Mouse (Mus musculus) heart, adult 2 months (tissue): ENCODE data around the gene Sarm1. TPM values are rescaled to one million over a fixed set of nuclear protein-coding genes. Genes with fewer than 3 reads are reported as not detected.

Experiments
- DNase-seq, 2 experiments: peaks; one replicate each; pipeline ENCODE4 v3.0.0; 2021
- H3K27ac ChIP-seq: fragments of 200-600 bp; 2 replicates; pipeline ENCODE4 v1.8.1; 2022
- H3K27me3 ChIP-seq: fragments of 200-500 bp; 2 replicates; pipeline ENCODE4 v1.6.1; 2012; ENCODE audit warnings: mild to moderate bottlenecking, low read length, inconsistent platforms, mixed read lengths; ENCODE audit not compliant: control insufficient read depth, insufficient read depth
- H3K36me3 ChIP-seq: fragments of 200-500 bp; 2 replicates; pipeline ENCODE4 v1.6.1; 2012; ENCODE audit warnings: low read length, inconsistent platforms; ENCODE audit not compliant: control insufficient read depth, insufficient read depth
- H3K4me1 ChIP-seq: fragments of 200-500 bp; 2 replicates; pipeline ENCODE4 v1.6.1; 2011; ENCODE audit warnings: low read length; ENCODE audit not compliant: control insufficient read depth, insufficient read depth
- H3K4me3 ChIP-seq: fragments of 200-600 bp; 2 replicates; pipeline ENCODE4 v1.8.1; 2022
- H3K79me2 ChIP-seq: fragments of 200-500 bp; replicated peaks from 2 replicates; pipeline ENCODE4 v1.6.1; 2012; ENCODE audit warnings: mild to moderate bottlenecking, inconsistent platforms, low read length, moderate library complexity, mixed read lengths; ENCODE audit not compliant: control insufficient read depth, insufficient read depth
- H3K9ac ChIP-seq: fragments of 200-500 bp; 2 replicates; pipeline ENCODE4 v1.6.1; 2012; ENCODE audit warnings: low read depth, mild to moderate bottlenecking, control low read depth, inconsistent platforms, low read length, mixed read lengths
- CTCF ChIP-seq: fragments of 200-600 bp; IDR thresholded peaks from 2 replicates; pipeline ENCODE4 v1.8.1; 2022; ENCODE audit warnings: antibody characterized with exemption, mild to moderate bottlenecking, moderate library complexity
- EP300 ChIP-seq: fragments of 200-500 bp; IDR thresholded peaks from 2 replicates; pipeline ENCODE4 v1.6.1; 2011; ENCODE audit warnings: low read depth, low read length, control low read depth; ENCODE audit not compliant: insufficient read depth
- POLR2A ChIP-seq: fragments of 200-500 bp; IDR thresholded peaks from 2 replicates; pipeline ENCODE4 v1.6.1; 2011; ENCODE audit warnings: mild to moderate bottlenecking, low read depth, low read length, control low read depth; ENCODE audit not compliant: insufficient read depth
- WGBS: fragments of 180-500 bp; shearing (Covaris S2); methylation state at CpG from one replicate; pipeline ENCODE4 v1.1.7; 2018; 5-methylcytosine and 5-hydroxymethylcytosine counted together
- intact Hi-C: fragments of 180-260 bp; cut with DNase I; formaldehyde crosslinking; loops from one replicate; pipeline ENCODE4 v1.15.1; 2025
- polyA plus RNA-seq: library from polyadenylated mRNA; depleted of rRNA; stranded (reverse); fragments of >200 nt; gene quantifications from 2 replicates; pipeline ENCODE4 v1.2.3, GENCODE M21; 2012
- total RNA-seq, 2 experiments: library from RNA; stranded (reverse); gene quantifications; 2 replicates each; pipeline ENCODE4 v1.2.3; 2021

Gene Sarm1
- total and polyA plus RNA-seq, 3 experiments = 0.23 to 0.52 (median 0.45) TPM

GRCm38 (mm10) chr11:78495904-78496303 lies 1.6 kb downstream of the Sarm1 start:
- Histone ChIP-seq H3K4me1 (no peaks in the 10 kb centered on the region), H3K9ac (no peak overlapping the region), H3K27me3 (peaks cover 9% of the 10 kb centered on the region), H3K36me3 (no peaks in the 10 kb centered on the region), H3K4me3 (no peak overlapping the region), H3K79me2 (no peaks in the 10 kb centered on the region), H3K27ac (no peak overlapping the region)
- 6% methylated on average over 6 of the region's 6 CpGs for WGBS
- no peak for DNase-seq
- intact Hi-C loops = no loop called here
- TF ChIP-seq CTCF = no peak
- TF ChIP-seq POLR2A = no peak
- no peak for TF ChIP-seq EP300

- WGBS = 10% methylated on average over 48 of the region's 48 CpGs
- peaks cover 10% of the 10 kb centered on the region for H3K27me3 ChIP-seq
- intact Hi-C loops = no loop called here
- no peaks in the 10 kb centered on the region for H3K36me3 ChIP-seq
- no peak overlapping the region for H3K4me3 ChIP-seq
- TF ChIP-seq EP300 = no peak
- TF ChIP-seq POLR2A = no peak
- peak; percentile 16; the same call in 1 of the 2 replicates for TF ChIP-seq CTCF
- no peak overlapping the region for H3K9ac ChIP-seq
- no peak overlapping the region for H3K27ac ChIP-seq
- no peaks in the 10 kb centered on the region for H3K79me2 ChIP-seq
- no peaks in the 10 kb centered on the region for H3K4me1 ChIP-seq
- no peak for DNase-seq
Observed at GRCm38 (mm10) chr11:78490781-78491241, 6.7 kb downstream of the Sarm1 start.

- Histone ChIP-seq H3K4me1 (no peaks in the 10 kb centered on the region), H3K9ac (no peak overlapping the region), H3K79me2 (no peaks in the 10 kb centered on the region), H3K4me3 (no peak overlapping the region), H3K36me3 (no peaks in the 10 kb centered on the region), H3K27me3 (peaks cover 9% of the 10 kb centered on the region), H3K27ac (no peak overlapping the region)
- TF ChIP-seq POLR2A (no peak), EP300 (peak; percentile 72; the same call in 1 of the 2 replicates), CTCF (peak; percentile 87)
- DNase-seq = peak; percentile 61 to 78
- intact Hi-C loops = no loop called here
- WGBS = 4% methylated on average over 8 of the region's 8 CpGs
Observed at GRCm38 (mm10) chr11:78488168-78488567, 9.4 kb downstream of the Sarm1 start.

- 51% methylated on average over 7 of the region's 7 CpGs for WGBS
- Histone ChIP-seq H3K27me3 (peaks cover 4% of the 10 kb centered on the region), H3K9ac (no peak overlapping the region), H3K79me2 (no peaks in the 10 kb centered on the region), H3K4me3 (no peak overlapping the region), H3K27ac (no peak overlapping the region), H3K36me3 (no peaks in the 10 kb centered on the region), H3K4me1 (no peaks in the 10 kb centered on the region)
- no peak for DNase-seq
- intact Hi-C loops = no loop called here
- TF ChIP-seq EP300 = no peak
- no peak for TF ChIP-seq POLR2A
- no peak for TF ChIP-seq CTCF
Observed at GRCm38 (mm10) chr11:78483639-78484038, 13.9 kb downstream of the Sarm1 start.

GRCm38 (mm10) chr11:78475289-78475688 lies 22.3 kb downstream of the Sarm1 start:
- H3K27me3 ChIP-seq = no peaks in the 10 kb centered on the region
- no peak overlapping the region for H3K9ac ChIP-seq
- no peaks in the 10 kb centered on the region for H3K79me2 ChIP-seq
- TF ChIP-seq CTCF (no peak), EP300 (no peak), POLR2A (no peak)
- no peak for DNase-seq
- H3K27ac ChIP-seq = no peak overlapping the region
- WGBS = 53% methylated on average over 3 of the region's 3 CpGs
- no peaks in the 10 kb centered on the region for H3K4me1 ChIP-seq
- intact Hi-C loops = no loop called here
- no peak overlapping the region for H3K4me3 ChIP-seq
- no peaks in the 10 kb centered on the region for H3K36me3 ChIP-seq

GRCm38 (mm10) chr11:78471326-78472103 lies 26.0 kb downstream of the Sarm1 start:
- no peak for DNase-seq
- Histone ChIP-seq H3K4me3 (no peak overlapping the region), H3K27ac (no peak overlapping the region), H3K79me2 (no peaks in the 10 kb centered on the region), H3K27me3 (no peaks in the 10 kb centered on the region), H3K9ac (no peak overlapping the region), H3K4me1 (no peaks in the 10 kb centered on the region), H3K36me3 (no peaks in the 10 kb centered on the region)
- no peak for TF ChIP-seq CTCF
- no peak for TF ChIP-seq POLR2A
- TF ChIP-seq EP300 = no peak
- intact Hi-C loops = no loop called here
- WGBS = 90% methylated on average over 10 of the region's 10 CpGs
